In the genomic region with DNA sequence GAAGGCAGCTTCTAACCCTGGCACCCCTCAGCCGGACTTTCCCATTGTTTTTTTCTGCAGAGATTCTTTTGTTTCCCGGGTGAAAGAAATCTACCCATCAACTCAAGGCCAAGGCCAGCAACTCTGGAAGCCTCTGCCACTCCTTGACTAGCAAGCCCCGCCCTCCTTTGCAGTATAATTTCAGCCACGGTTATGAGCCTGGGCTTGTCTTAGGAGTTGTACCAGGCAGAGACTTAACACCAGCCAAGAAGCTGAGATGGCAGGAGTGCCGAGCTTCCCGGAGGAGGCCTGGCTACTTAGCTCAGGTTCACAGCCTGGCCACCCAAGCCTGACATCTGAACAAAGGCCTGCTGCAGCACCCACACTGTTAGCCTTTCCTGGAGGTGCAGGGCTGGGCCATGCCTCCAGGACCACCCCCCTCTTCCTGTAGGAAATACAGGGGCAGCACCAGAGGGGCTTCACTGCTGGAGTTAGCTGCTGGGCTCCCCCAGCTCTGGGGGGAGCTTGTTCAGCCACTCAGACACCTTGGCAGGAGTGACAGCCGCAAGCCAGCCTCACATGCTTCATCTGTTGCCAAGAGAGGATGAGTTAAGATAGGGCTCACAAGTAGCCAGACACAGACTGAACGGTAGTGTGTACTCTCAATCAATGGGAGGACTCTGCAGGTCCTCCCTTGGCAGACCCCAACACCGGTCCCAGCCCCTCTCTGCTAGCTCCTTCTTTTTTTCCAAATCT, we compare ENCODE assay signal across 10 mouse cellular contexts. TPM values are rescaled to one million over a fixed set of nuclear protein-coding genes. Genes with fewer than 3 reads are reported as not detected.
DNase-seq lines count a peak whose midpoint lies in the region; ATAC-seq and TF ChIP-seq lines count a peak whose summit lies in the region.
"Had no signal": no experiment of that assay in that cellular context is flagged by ENCODE, and none has a peak within 500 bp of the region (broad histone marks: within the 10 kb centered on the region; RNA-seq: fewer than 3 reads in every experiment).

No protein-coding gene starts in this region.

- ATAC-seq in intestine, embryonic 15.5 days, result peak; percentile 18; the same call in 1 of the 2 replicates
- ATAC-seq in intestine, embryonic 16.5 days, result no peak
- no peak for ATAC-seq in midbrain, postnatal 0 days (ENCODE audit: low FRiP score)

- DNase-seq in forebrain, embryonic 10.5 days (ENCODE audit: extremely low spot score, low spot score), result no peak
- no peak for DNase-seq in hindbrain, embryonic 10.5 days (ENCODE audit: low spot score)
- DNase-seq in midbrain, postnatal 0 days (ENCODE audit: low spot score), result no peak
- no peak for DNase-seq in lung, postnatal 4 days
- DNase-seq in lung, postnatal 36 days, result no peak

- no peak for TF ChIP-seq CTCF in midbrain, postnatal 0 days (IDR thresholded peaks at IDR 0.05)

- no peak overlapping the region for H3K4me3 ChIP-seq in intestine, embryonic 15.5 days (replicated peaks)
- no peak overlapping the region for H3K4me3 ChIP-seq in intestine, embryonic 16.5 days (ENCODE audit: low read length)
- H3K4me3 ChIP-seq in forebrain, embryonic 10.5 days, result no peak overlapping the region
- no peak overlapping the region for H3K4me3 ChIP-seq in hindbrain, embryonic 10.5 days
- no peak overlapping the region for H3K4me3 ChIP-seq in midbrain, postnatal 0 days (ENCODE audit: low read depth, low read length)

- no peaks in the 10 kb centered on the region for H3K9me3 ChIP-seq in intestine, embryonic 15.5 days
- no peaks in the 10 kb centered on the region for H3K9me3 ChIP-seq in intestine, embryonic 16.5 days (ENCODE audit: control insufficient read depth, low read length)
- no peaks in the 10 kb centered on the region for H3K9me3 ChIP-seq in forebrain, embryonic 10.5 days
- H3K9me3 ChIP-seq in hindbrain, embryonic 10.5 days, result no peaks in the 10 kb centered on the region
- no peaks in the 10 kb centered on the region for H3K9me3 ChIP-seq in midbrain, postnatal 0 days (ENCODE audit: low read length)

- H3K27ac ChIP-seq in intestine, embryonic 15.5 days, result no peak overlapping the region
- no peak overlapping the region for H3K27ac ChIP-seq in intestine, embryonic 16.5 days (ENCODE audit: low read length)
- peak overlapping the region; percentile 99 for H3K27ac ChIP-seq in forebrain, embryonic 10.5 days
- H3K27ac ChIP-seq in hindbrain, embryonic 10.5 days, result peak overlapping the region; percentile 99
- peak overlapping the region; percentile 98 for H3K27ac ChIP-seq in midbrain, postnatal 0 days (ENCODE audit: low read depth, low read length)

- H3K9ac ChIP-seq in intestine, embryonic 15.5 days, result no peak overlapping the region
- H3K9ac ChIP-seq in intestine, embryonic 16.5 days (ENCODE audit: low read depth, low read length), result no peak overlapping the region
- H3K9ac ChIP-seq in midbrain, postnatal 0 days (replicated peaks; ENCODE audit: low read length, poor library complexity, severe bottlenecking), result 0 out of 2 replicates have a peak overlapping the region, but pooled peaks have one; percentile 29

- 54% methylated on average over 9 of the region's 9 CpGs for WGBS in intestine, embryonic 15.5 days
- 50% methylated on average over 9 of the region's 9 CpGs for WGBS in intestine, embryonic 16.5 days
- WGBS in forebrain, embryonic 10.5 days, result 69% methylated on average over 9 of the region's 9 CpGs
- whole genome bisulfite sequencing in hindbrain, embryonic 10.5 days, result 63% methylated on average over 9 of the region's 9 CpGs
- WGBS in midbrain, postnatal 0 days, result 53% methylated on average over 9 of the region's 9 CpGs

- no peak overlapping the region for H3K4me2 ChIP-seq in intestine, embryonic 15.5 days (replicated peaks)
- no peak overlapping the region for H3K4me2 ChIP-seq in intestine, embryonic 16.5 days (ENCODE audit: low read depth, low read length)
- H3K4me2 ChIP-seq in midbrain, postnatal 0 days (ENCODE audit: low read depth, low read length, poor library complexity, severe bottlenecking), result no peak overlapping the region
- H3K4me2 ChIP-seq: liver, embryonic 11.5 days had no signal

- H3K36me3 ChIP-seq in intestine, embryonic 15.5 days, result no peaks in the 10 kb centered on the region
- H3K36me3 ChIP-seq in intestine, embryonic 16.5 days (ENCODE audit: control insufficient read depth, insufficient read depth, low read length), result no peaks in the 10 kb centered on the region
- H3K36me3 ChIP-seq in forebrain, embryonic 10.5 days (replicated peaks), result peaks cover 11% of the 10 kb centered on the region
- peaks cover 9% of the 10 kb centered on the region for H3K36me3 ChIP-seq in hindbrain, embryonic 10.5 days
- no peaks in the 10 kb centered on the region for H3K36me3 ChIP-seq in midbrain, postnatal 0 days (ENCODE audit: insufficient read depth, low read length)

- peaks cover 18% of the 10 kb centered on the region; the same call in 1 of the 2 replicates for H3K4me1 ChIP-seq in intestine, embryonic 15.5 days (replicated peaks)
- H3K4me1 ChIP-seq in intestine, embryonic 16.5 days (ENCODE audit: control insufficient read depth, insufficient read depth, low read length), result no peaks in the 10 kb centered on the region
- peaks cover 53% of the 10 kb centered on the region for H3K4me1 ChIP-seq in forebrain, embryonic 10.5 days
- H3K4me1 ChIP-seq in hindbrain, embryonic 10.5 days (replicated peaks), result peaks cover 63% of the 10 kb centered on the region
- peaks cover 22% of the 10 kb centered on the region for H3K4me1 ChIP-seq in midbrain, postnatal 0 days (ENCODE audit: insufficient read depth, low read length)

- H3K27me3 ChIP-seq in intestine, embryonic 15.5 days (replicated peaks), result 0 out of 2 replicates have a peak, but pooled peaks cover 3% of the 10 kb centered on the region
- no peaks in the 10 kb centered on the region; the same call in 1 of the 2 replicates for H3K27me3 ChIP-seq in intestine, embryonic 16.5 days (replicated peaks; ENCODE audit: control insufficient read depth, insufficient read depth, low read length)
- peaks cover 21% of the 10 kb centered on the region; the same call in 1 of the 2 replicates for H3K27me3 ChIP-seq in forebrain, embryonic 10.5 days (ENCODE audit: poor library complexity, severe bottlenecking)
- peaks cover 54% of the 10 kb centered on the region for H3K27me3 ChIP-seq in hindbrain, embryonic 10.5 days (ENCODE audit: insufficient read depth, poor library complexity, severe bottlenecking)
- no peaks in the 10 kb centered on the region for H3K27me3 ChIP-seq in midbrain, postnatal 0 days (ENCODE audit: insufficient read depth, low read length)

RNA-seq across cellular contexts. Expression of gene Gm13090, which starts 41.6 kb away (rescaled TPM):
- not detected in 2 replicates for polyA plus RNA-seq in intestine, embryonic 15.5 days (2015; fragmentation: Nextera tagmentation; extraction: Ambion mirVana)
- polyA plus RNA-seq in intestine, embryonic 16.5 days (2015; fragmentation: Nextera tagmentation; extraction: Ambion mirVana), result not detected in 2 replicates
- not detected in 2 replicates for polyA plus RNA-seq in forebrain, embryonic 10.5 days (2016; fragmentation: Nextera tagmentation; extraction: Ambion mirVana)
- not detected in 2 replicates for polyA plus RNA-seq in hindbrain, embryonic 10.5 days (2016; fragmentation: Nextera tagmentation; extraction: Ambion mirVana)
- total RNA-seq in midbrain, postnatal 0 days (2014; rRNA removed), result not detected in 2 replicates
- not detected in 2 replicates for polyA plus RNA-seq in midbrain, postnatal 0 days (2015; fragmentation: Nextera tagmentation; extraction: Ambion mirVana)
- total RNA-seq: layer of hippocampus, postnatal 10 days had no signal
- polyA plus RNA-seq: intestine, embryonic 14.5 days; liver, embryonic 11.5 days had no signal

Comparison
In these comparisons a context has a peak if more than half of its experiments do, and no peak if none do; other contexts are left out.
1. H3K27ac ChIP-seq: peak in forebrain, embryonic 10.5 days (single experiment), hindbrain, embryonic 10.5 days (single experiment) and midbrain, postnatal 0 days (single experiment); none in intestine, embryonic 15.5 days (single experiment) and intestine, embryonic 16.5 days (single experiment).